Mouse (Mus musculus): ENCODE measurements around the gene Myo1a.

DNA sequence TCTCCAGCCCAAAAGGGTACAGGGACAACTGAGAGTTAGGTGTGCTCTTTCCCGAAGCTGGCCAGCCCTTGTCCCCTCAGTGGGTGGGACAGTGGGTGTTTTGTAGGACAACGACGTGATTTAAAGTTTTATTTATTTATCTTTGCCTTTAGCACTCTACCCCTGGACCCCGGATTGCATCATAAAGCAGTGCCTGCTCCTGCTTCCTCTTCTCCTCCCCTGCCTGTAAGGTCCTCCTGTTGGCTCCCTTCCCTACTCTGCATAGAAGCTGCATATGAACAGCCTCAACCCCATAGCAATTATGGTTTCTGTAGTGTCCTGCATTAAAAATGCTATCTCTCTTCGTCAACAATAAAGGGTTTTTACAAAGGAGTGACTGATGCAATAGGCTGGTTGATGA is 26.4 kb downstream of the Myo1a start:
- TF ChIP-seq CTCF (IDR thresholded peaks at IDR 0.05; ENCODE audit: low read depth): no peak
- TF ChIP-seq EP300 (IDR thresholded peaks at IDR 0.05; ENCODE audit: low read depth): no peak
